ENCODE assay signal across 8 mouse cellular contexts in the genomic region with DNA sequence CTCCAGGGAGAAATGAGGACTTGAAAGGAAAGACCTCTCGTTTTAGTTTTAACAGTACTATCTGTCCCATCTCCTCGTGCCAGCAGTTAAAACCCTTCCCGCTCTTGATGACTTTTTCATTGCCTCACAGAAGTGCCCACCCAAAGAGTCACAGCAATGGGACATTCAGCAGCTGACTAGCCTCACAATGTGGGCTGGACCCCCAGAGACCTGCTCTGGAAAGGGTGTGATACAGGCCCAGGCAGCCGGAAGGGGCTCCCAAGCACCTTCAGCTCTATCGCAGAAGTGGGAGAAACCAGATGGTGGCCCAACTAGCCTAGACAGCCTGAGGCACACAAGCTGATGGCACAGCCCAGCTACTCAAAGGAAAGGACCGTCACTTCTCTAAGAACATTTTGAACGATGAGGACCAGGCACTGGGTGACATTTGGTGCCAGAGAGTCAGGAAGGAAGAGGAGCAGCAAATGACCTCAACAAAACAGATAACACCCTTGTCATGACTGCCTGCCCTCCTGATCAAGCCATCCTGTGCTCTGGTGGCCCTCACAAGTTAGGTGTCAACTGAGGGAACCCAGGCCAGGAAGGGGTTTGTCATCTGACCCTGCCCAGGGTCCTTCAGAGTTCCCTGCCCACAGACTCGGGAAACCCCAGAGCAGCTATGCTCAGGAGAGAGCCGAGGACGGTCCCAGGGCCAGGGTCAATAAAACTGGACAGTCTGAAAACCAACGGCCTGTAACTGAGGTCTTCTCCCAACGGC. TPM values are rescaled to one million over a fixed set of nuclear protein-coding genes. Genes with fewer than 3 reads are reported as not detected.
DNase-seq lines count a peak whose midpoint lies in the region; ATAC-seq and TF ChIP-seq lines count a peak whose summit lies in the region.

No protein-coding gene starts in this region.

- no peaks in the 10 kb centered on the region for H3K9me3 ChIP-seq in embryonic facial prominence, embryonic 11.5 days (replicated peaks; ENCODE audit: control insufficient read depth, low read length)
- no peaks in the 10 kb centered on the region for H3K9me3 ChIP-seq in kidney, postnatal 0 days (replicated peaks; ENCODE audit: low read length)
- no peaks in the 10 kb centered on the region for H3K9me3 ChIP-seq in midbrain, embryonic 14.5 days (ENCODE audit: control insufficient read depth, low read length)

- no peak for ATAC-seq in embryonic facial prominence, embryonic 11.5 days (replicated peaks; ENCODE audit: insufficient number of reproducible peaks, low FRiP score, low TSS enrichment, low read depth)
- ATAC-seq in kidney, postnatal 0 days (replicated peaks; ENCODE audit: low FRiP score, low read depth): no peak
- no peak for ATAC-seq in midbrain, embryonic 14.5 days (ENCODE audit: low FRiP score, low TSS enrichment)

- no peak for TF ChIP-seq CTCF in layer of hippocampus, adult 2 months (conservative IDR thresholded peaks at IDR 0.05)
- no peak for TF ChIP-seq CTCF in kidney, postnatal 0 days (IDR thresholded peaks at IDR 0.05; ENCODE audit: low read depth)

- peak overlapping the region; percentile 38; the same call in 1 of the 2 replicates for H3K9ac ChIP-seq in embryonic facial prominence, embryonic 11.5 days (replicated peaks; ENCODE audit: low read length)
- peak overlapping the region; percentile 83 for H3K9ac ChIP-seq in kidney, postnatal 0 days (ENCODE audit: low read depth, low read length)
- H3K9ac ChIP-seq in midbrain, embryonic 14.5 days (replicated peaks; ENCODE audit: low read length): peak overlapping the region; percentile 65; the same call in 1 of the 2 replicates

- peak overlapping the region; percentile 96 for H3K4me2 ChIP-seq in embryonic facial prominence, embryonic 11.5 days (ENCODE audit: low read depth, low read length)
- H3K4me2 ChIP-seq in kidney, postnatal 0 days (ENCODE audit: low read length): peak overlapping the region; percentile 75
- peak overlapping the region; percentile 94 for H3K4me2 ChIP-seq in midbrain, embryonic 14.5 days (ENCODE audit: low read length)

- peak overlapping the region; percentile 98; the same call in 1 of the 2 replicates for H3K27ac ChIP-seq in layer of hippocampus, adult 2 months
- no peak overlapping the region for H3K27ac ChIP-seq in embryonic facial prominence, embryonic 11.5 days (replicated peaks; ENCODE audit: low read depth, low read length)
- H3K27ac ChIP-seq in kidney, postnatal 0 days: peak overlapping the region; percentile 93
- H3K27ac ChIP-seq in midbrain, embryonic 14.5 days (replicated peaks; ENCODE audit: low read depth, low read length): no peak overlapping the region

- H3K4me1 ChIP-seq in embryonic facial prominence, embryonic 11.5 days (ENCODE audit: control insufficient read depth, insufficient read depth, low read length): peaks cover 12% of the 10 kb centered on the region
- peaks cover 51% of the 10 kb centered on the region for H3K4me1 ChIP-seq in kidney, postnatal 0 days (replicated peaks; ENCODE audit: insufficient read depth, low read length)
- H3K4me1 ChIP-seq in midbrain, embryonic 14.5 days (ENCODE audit: control insufficient read depth, insufficient read depth, low read length): peaks cover 31% of the 10 kb centered on the region

- no peaks in the 10 kb centered on the region for H3K36me3 ChIP-seq in embryonic facial prominence, embryonic 11.5 days (replicated peaks; ENCODE audit: control insufficient read depth, insufficient read depth, low read depth, low read length)
- 0 out of 2 replicates have a peak, but pooled peaks cover 3% of the 10 kb centered on the region for H3K36me3 ChIP-seq in kidney, postnatal 0 days (ENCODE audit: insufficient read depth, low read length)
- no peaks in the 10 kb centered on the region for H3K36me3 ChIP-seq in midbrain, embryonic 14.5 days (ENCODE audit: control insufficient read depth, insufficient read depth, low read length)

- H3K4me3 ChIP-seq in layer of hippocampus, adult 2 months: peak overlapping the region; percentile 87
- H3K4me3 ChIP-seq in embryonic facial prominence, embryonic 11.5 days (ENCODE audit: low read depth, low read length): peak overlapping the region; percentile 74
- peak overlapping the region; percentile 85 for H3K4me3 ChIP-seq in kidney, postnatal 0 days (replicated peaks; ENCODE audit: low read depth, low read length)
- H3K4me3 ChIP-seq in midbrain, embryonic 14.5 days (replicated peaks; ENCODE audit: low read depth, low read length): peak overlapping the region; percentile 75

- DNase-seq in layer of hippocampus, adult 2 months (ENCODE audit: low spot score in 2 of 2): no peak
- DNase-seq in layer of hippocampus, postnatal 10 days (ENCODE audit: low spot score in 2 of 2): no peak
- DNase-seq in embryonic facial prominence, embryonic 11.5 days (ENCODE audit: low spot score): no peak
- peak; percentile 39 for DNase-seq in kidney, postnatal 0 days (ENCODE audit: low spot score)
- no peak for DNase-seq in midbrain, embryonic 14.5 days
- DNase-seq in right cerebral cortex, postnatal 14 days: no peak
- DNase-seq in right cerebral cortex, postnatal 10 days (ENCODE audit: low spot score in 2 of 2): no peak
- DNase-seq in cerebellum, adult 11 months: no peak

- peaks cover 21% of the 10 kb centered on the region; the same call in 1 of the 2 replicates for H3K27me3 ChIP-seq in embryonic facial prominence, embryonic 11.5 days (ENCODE audit: control insufficient read depth, insufficient read depth, low read length)
- H3K27me3 ChIP-seq in kidney, postnatal 0 days (ENCODE audit: insufficient read depth, low read length): no peaks in the 10 kb centered on the region
- peaks cover 45% of the 10 kb centered on the region for H3K27me3 ChIP-seq in midbrain, embryonic 14.5 days (ENCODE audit: control insufficient read depth, insufficient read depth, low read length)

- WGBS in embryonic facial prominence, embryonic 11.5 days: 51% methylated on average over 12 of the region's 12 CpGs
- 14% methylated on average over 12 of the region's 12 CpGs for WGBS in kidney, postnatal 0 days
- 48% methylated on average over 12 of the region's 12 CpGs for WGBS in midbrain, embryonic 14.5 days

RNA-seq across cellular contexts. Expression of gene Sh2b3, which starts 2.3 kb away (rescaled TPM):
- total RNA-seq in layer of hippocampus, adult 2 months (2021): 10 to 100 TPM; 19.9 to 21.6 TPM
- 10 to 100 TPM; 16.5 to 16.7 TPM for total RNA-seq in layer of hippocampus, postnatal 10 days (2021)
- polyA plus RNA-seq in embryonic facial prominence, embryonic 11.5 days (2014; fragmentation: Nextera tagmentation; extraction: Ambion mirVana): 7.8 and 8.7 TPM in 2 replicates
- polyA plus RNA-seq in kidney, postnatal 0 days (2015; fragmentation: Nextera tagmentation; extraction: Ambion mirVana): 19.4 and 21.0 TPM in 2 replicates
- 6.1 and 7.8 TPM in 2 replicates for polyA plus RNA-seq in midbrain, embryonic 14.5 days (2014; fragmentation: Nextera tagmentation; extraction: Ambion mirVana)

RNA-seq across cellular contexts. Expression of gene Pheta1, which starts 13.6 kb away (rescaled TPM):
- total RNA-seq in layer of hippocampus, adult 2 months (2021): 1 to 10 TPM; 8.3 to 8.8 TPM
- total RNA-seq in layer of hippocampus, postnatal 10 days (2021): 10 to 100 TPM; 12.1 to 12.2 TPM
- 25.2 and 27.4 TPM in 2 replicates for polyA plus RNA-seq in embryonic facial prominence, embryonic 11.5 days (2014; fragmentation: Nextera tagmentation; extraction: Ambion mirVana)
- polyA plus RNA-seq in kidney, postnatal 0 days (2015; fragmentation: Nextera tagmentation; extraction: Ambion mirVana): 25.7 and 26.7 TPM in 2 replicates
- polyA plus RNA-seq in midbrain, embryonic 14.5 days (2014; fragmentation: Nextera tagmentation; extraction: Ambion mirVana): 36.8 and 40.1 TPM in 2 replicates

Comparison
In these comparisons a context has a peak if more than half of its experiments do, and no peak if none do; other contexts are left out.
1. H3K27ac ChIP-seq: peak in layer of hippocampus, adult 2 months (single experiment) and kidney, postnatal 0 days (single experiment); none in embryonic facial prominence, embryonic 11.5 days (single experiment) and midbrain, embryonic 14.5 days (single experiment).
2. Peak in every context shown above with its lines, with median percentiles within 50 percentile points of each other: H3K4me3 ChIP-seq, H3K4me2 ChIP-seq and H3K9ac ChIP-seq.